8 mouse cellular contexts compared by ENCODE assay signal in genomic region chr10:119239633-119239968, GRCm38 (mm10). TPM values are rescaled to one million over a fixed set of nuclear protein-coding genes. Genes with fewer than 3 reads are reported as not detected.
DNase-seq lines count a peak whose midpoint lies in the region; ATAC-seq and TF ChIP-seq lines count a peak whose summit lies in the region.

No protein-coding gene starts in this region.

- H3K4me3 ChIP-seq in heart, embryonic 15.5 days: peak overlapping the region; percentile 97
- H3K4me3 ChIP-seq in ES-E14 (ENCODE audit: insufficient read depth in 1 of 2, low read depth in 1 of 2, low read length in 2 of 2, poor library complexity in 1 of 2, severe bottlenecking in 1 of 2): peak overlapping the region; percentile 87 to 98
- H3K4me3 ChIP-seq in forebrain, postnatal 0 days (ENCODE audit: low read depth, low read length): peak overlapping the region; percentile 77

- H3K9ac ChIP-seq in heart, embryonic 15.5 days: peak overlapping the region; percentile 97
- H3K9ac ChIP-seq in ES-E14 (ENCODE audit: insufficient read depth, low read depth, low read length, poor library complexity, severe bottlenecking): peak overlapping the region; percentile 96
- H3K9ac ChIP-seq in forebrain, postnatal 0 days: peak overlapping the region; percentile 96

- ATAC-seq in heart, embryonic 15.5 days (replicated peaks; ENCODE audit: insufficient number of reproducible peaks, insufficient read depth, low FRiP score, low read depth): peak; percentile 58
- peak; percentile 52 for ATAC-seq in forebrain, postnatal 0 days
- ATAC-seq in megakaryocyte, adult 5-6 weeks (ENCODE audit: poor library complexity, severe bottlenecking): peak; percentile 7

- WGBS in heart, embryonic 15.5 days: 0% methylated on average over 32 of the region's 37 CpGs
- WGBS in forebrain, postnatal 0 days: 4% methylated on average over 35 of the region's 37 CpGs

- H3K4me2 ChIP-seq in heart, embryonic 15.5 days: peak overlapping the region; percentile 76
- peak overlapping the region; percentile 73 for H3K4me2 ChIP-seq in forebrain, postnatal 0 days (ENCODE audit: low read depth)

- no peak for DNase-seq in heart, postnatal 36 days
- DNase-seq in ES-E14 (ENCODE audit: low read depth, low spot score): no peak
- no peak for DNase-seq in forebrain, postnatal 0 days
- DNase-seq in right cerebral cortex, postnatal 14 days: no peak
- no peak for DNase-seq in adrenal gland, postnatal 36 days
- DNase-seq in cerebellum, postnatal 10 days: no peak

- intact Hi-C loops in heart, postnatal 36 days (cut with DNase I): loop anchor here (10.0 kb wide), 1 partner anchor 1095 kb away; the partner anchor contains the start of gene Mdm1

- H3K27ac ChIP-seq in heart, embryonic 15.5 days: peak overlapping the region; percentile 99
- H3K27ac ChIP-seq in ES-E14 (ENCODE audit: insufficient read depth, low read depth, low read length, poor library complexity, severe bottlenecking): peak overlapping the region; percentile 94
- peak overlapping the region; percentile 93 for H3K27ac ChIP-seq in forebrain, postnatal 0 days (ENCODE audit: low read depth, low read length)

- TF ChIP-seq CTCF in forebrain, postnatal 0 days (IDR thresholded peaks at IDR 0.05; ENCODE audit: low read depth): no peak

- in situ Hi-C loops in ES-E14 (cut with MboI; ENCODE audit: low sequenced_read_pairs in 2 of 2, unreplicated experiment in 2 of 2): no loop called here

- H3K4me1 ChIP-seq in heart, embryonic 15.5 days (replicated peaks): peaks cover 19% of the 10 kb centered on the region
- H3K4me1 ChIP-seq in ES-E14 (ENCODE audit: control insufficient read depth in 2 of 2, insufficient read depth in 2 of 2, low read length in 2 of 2, poor library complexity in 1 of 2): peaks cover 5 to 9% of the 10 kb centered on the region in 2 experiments; a peak in 3 of 4 replicates
- H3K4me1 ChIP-seq in forebrain, postnatal 0 days (ENCODE audit: insufficient read depth): peaks cover 15% of the 10 kb centered on the region

- H3K27me3 ChIP-seq in heart, embryonic 15.5 days: no peaks in the 10 kb centered on the region
- H3K27me3 ChIP-seq in forebrain, postnatal 0 days (ENCODE audit: insufficient read depth, low read length): no peaks in the 10 kb centered on the region

- H3K36me3 ChIP-seq in heart, embryonic 15.5 days: peaks cover 7% of the 10 kb centered on the region
- peaks cover 5% of the 10 kb centered on the region for H3K36me3 ChIP-seq in ES-E14 (ENCODE audit: control insufficient read depth, insufficient read depth, low read length, poor library complexity, severe bottlenecking)
- H3K36me3 ChIP-seq in forebrain, postnatal 0 days (ENCODE audit: insufficient read depth): no peaks in the 10 kb centered on the region

- no peaks in the 10 kb centered on the region for H3K9me3 ChIP-seq in heart, embryonic 15.5 days (replicated peaks)
- H3K9me3 ChIP-seq in ES-E14 (ENCODE audit: control insufficient read depth, insufficient read depth, low read depth, low read length): no peaks in the 10 kb centered on the region
- H3K9me3 ChIP-seq in forebrain, postnatal 0 days (ENCODE audit: low read length): no peaks in the 10 kb centered on the region

TF ChIP-seq in ES-E14, 5 proteins besides CTCF, POLR2A, EP300 and RAD21:
- no peak for TF ChIP-seq MAFK (IDR thresholded peaks at IDR 0.05; ENCODE audit: insufficient read depth, low read depth, low read length)
- no peak for TF ChIP-seq CHD2 (IDR thresholded peaks at IDR 0.05; ENCODE audit: low read depth, low read length)
- TF ChIP-seq HCFC1 (IDR thresholded peaks at IDR 0.05; ENCODE audit: borderline replicate concordance, insufficient read depth, low read length): no peak
- TF ChIP-seq ZC3H11A (IDR thresholded peaks at IDR 0.05; ENCODE audit: borderline replicate concordance, low read depth, low read length): no peak
- no peak for TF ChIP-seq ZNF384 (IDR thresholded peaks at IDR 0.05; ENCODE audit: low read depth, low read length)

RNA-seq across cellular contexts. Expression of gene Cand1, which starts 0.3 kb away (rescaled TPM):
- 34.4 and 46.9 TPM in 2 replicates for polyA plus RNA-seq in heart, embryonic 15.5 days (2015; fragmentation: Nextera tagmentation; extraction: Ambion mirVana)
- total RNA-seq in heart, postnatal 36 days (2021): 10 to 100 TPM; 39.1 to 49.1 TPM
- total RNA-seq in ES-E14 (2012; rRNA removed): 95.6 and 122 TPM in 2 replicates
- 109 and 116 TPM in 2 replicates for total RNA-seq in forebrain, postnatal 0 days (2014; rRNA removed)
- polyA plus RNA-seq in forebrain, postnatal 0 days (2015; fragmentation: Nextera tagmentation; extraction: Ambion mirVana): 22.9 and 28.6 TPM in 2 replicates
- 36.0 and 54.5 TPM in 2 replicates for total RNA-seq in megakaryocyte, adult 5-6 weeks (2015)
- total RNA-seq in megakaryocyte, adult 5-6 weeks (2017): 25.8 and 29.1 TPM in 2 replicates
- 100 to 1,000 TPM; 109 to 119 TPM for total RNA-seq in adrenal gland, postnatal 36 days (2021)

Comparison
In these comparisons a context has a peak if more than half of its experiments do, and no peak if none do; other contexts are left out.
1. ATAC-seq: peak in every context shown above with its lines; median percentile 58 in heart, embryonic 15.5 days; 52 in forebrain, postnatal 0 days; 7 in megakaryocyte, adult 5-6 weeks.